Mouse (Mus musculus) monocyte, adult 5-6 weeks (primary cell): ENCODE data around the gene Slc6a4. TPM values are rescaled to one million over a fixed set of nuclear protein-coding genes. Genes with fewer than 3 reads are reported as not detected.
A peak's percentile ranks its signal among the peaks of the same experiment; 100 is the strongest.
"Not testable (repeated sequence)": the region's sequence is repeated elsewhere in the genome, so short reads cannot be mapped to it uniquely, and the experiment has no call there.

Experiments used
- ATAC-seq: fragments of 153-309, 156-312 bp; replicated peaks from 2 replicates; pipeline ENCODE4 v1.8.0; 2017; ENCODE audit warnings: mild to moderate bottlenecking; ENCODE audit not compliant: low TSS enrichment, insufficient number of reproducible peaks, severe bottlenecking, poor library complexity, low FRiP score
- total RNA-seq: library from RNA; stranded (forward); fragments of 200-1000, 200-491, 200-594 nt; gene quantifications from 3 replicates; pipeline ENCODE4 v1.2.3, GENCODE M21; 2017

Slc6a4 gene
- total RNA-seq, 1 experiment from 2014 or later, result 5.0 TPM

DNA sequence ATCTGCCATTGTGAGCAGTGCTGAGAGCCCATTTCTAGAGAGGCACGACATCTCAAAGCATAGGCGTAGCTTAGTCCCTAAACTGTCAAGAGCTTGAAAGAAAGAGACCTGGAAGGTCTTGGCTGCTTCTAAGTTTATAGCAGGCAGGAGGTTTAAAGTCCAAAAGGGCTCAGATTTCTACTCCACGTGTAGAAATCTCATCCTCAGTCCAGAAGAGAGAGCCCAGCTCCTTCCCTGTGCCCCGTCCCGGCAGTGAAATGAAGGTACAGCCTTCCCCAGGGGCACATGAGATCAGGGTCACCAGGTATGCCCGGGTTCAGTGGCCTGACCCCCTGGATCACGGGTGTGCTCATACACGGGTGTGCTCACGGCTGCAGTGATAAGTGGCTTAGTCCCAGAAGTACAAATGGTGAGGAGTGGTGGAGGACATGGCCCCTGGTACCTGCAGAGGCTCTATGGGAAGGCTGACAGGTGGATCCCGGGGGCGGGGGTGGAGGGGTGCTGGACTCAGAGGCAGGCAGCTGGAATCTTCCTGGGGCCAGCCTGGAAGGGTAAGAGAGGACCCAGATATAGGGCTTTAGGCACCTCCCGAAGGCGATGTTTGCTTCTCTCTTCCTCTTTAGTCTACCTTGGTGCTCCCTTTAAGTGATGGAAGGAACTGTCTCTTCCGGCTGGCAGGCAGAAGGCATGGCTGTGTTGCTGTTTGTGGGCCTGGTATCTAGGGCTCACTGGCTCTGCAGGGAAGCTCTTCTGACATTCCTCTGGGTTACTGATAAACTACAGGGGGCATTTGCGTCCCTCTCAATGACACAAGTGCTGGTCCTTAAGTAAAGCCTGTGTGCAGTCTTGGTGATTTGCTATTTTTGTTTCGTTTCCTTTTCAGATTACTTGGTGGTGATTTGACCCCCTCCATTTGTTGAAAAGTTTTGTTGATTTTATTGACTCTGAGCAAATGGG lies 10.9 kb downstream of the Slc6a4 start:
- ATAC-seq, result no peak

DNA sequence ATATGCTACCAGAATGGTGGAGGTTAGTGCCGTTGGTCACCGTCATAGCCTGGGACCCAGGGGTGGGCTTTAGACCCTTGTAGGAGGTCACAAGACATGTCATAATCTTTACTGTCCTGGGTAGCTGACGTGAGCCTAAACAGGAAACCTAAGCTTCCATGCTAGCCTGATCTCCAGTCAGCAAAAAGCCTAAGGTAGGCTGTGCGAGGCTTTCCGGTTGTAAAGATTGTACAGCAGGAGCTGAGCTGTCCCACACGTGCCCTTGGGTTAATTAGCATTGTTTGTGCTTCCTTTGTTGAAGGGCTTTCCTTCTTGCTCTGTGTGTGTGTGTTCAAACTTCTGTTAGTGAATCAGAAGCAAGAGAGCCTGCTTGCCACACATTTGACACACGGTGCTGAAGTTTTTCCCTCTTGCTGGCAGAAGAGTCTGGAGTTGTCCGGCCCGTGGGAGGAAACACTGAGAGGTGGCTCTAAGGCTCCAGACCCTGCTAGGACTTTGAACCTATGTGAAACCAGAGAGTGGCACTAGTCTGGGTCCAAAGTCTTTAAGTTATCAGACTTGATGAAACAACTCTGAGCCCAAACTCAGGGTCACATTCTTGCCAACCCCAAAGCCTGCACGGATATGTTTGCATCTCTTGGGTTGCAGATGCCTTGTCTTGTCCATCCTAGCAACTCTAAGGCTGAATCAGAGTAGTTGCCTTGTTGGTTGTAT lies 12.5 kb downstream of the Slc6a4 start:
- no peak for ATAC-seq

DNA sequence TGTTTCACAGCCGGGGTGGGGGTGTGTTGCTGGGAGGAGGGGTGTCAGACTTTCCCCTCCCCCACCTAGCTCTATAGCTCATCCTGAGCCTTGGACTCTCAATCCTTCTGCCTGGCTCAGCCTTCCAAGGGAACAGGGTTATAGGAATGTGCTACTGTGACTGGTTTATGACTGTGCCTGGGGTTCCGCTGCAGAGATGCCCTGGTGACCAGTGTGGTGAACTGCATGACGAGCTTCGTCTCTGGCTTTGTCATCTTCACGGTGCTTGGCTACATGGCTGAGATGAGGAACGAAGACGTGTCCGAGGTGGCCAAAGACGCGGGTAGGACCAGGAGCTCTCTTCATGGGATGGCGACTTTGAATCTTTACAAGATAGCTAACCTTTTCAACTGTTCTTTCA lies 19.6 kb downstream of the Slc6a4 start:
- no peak for ATAC-seq

DNA sequence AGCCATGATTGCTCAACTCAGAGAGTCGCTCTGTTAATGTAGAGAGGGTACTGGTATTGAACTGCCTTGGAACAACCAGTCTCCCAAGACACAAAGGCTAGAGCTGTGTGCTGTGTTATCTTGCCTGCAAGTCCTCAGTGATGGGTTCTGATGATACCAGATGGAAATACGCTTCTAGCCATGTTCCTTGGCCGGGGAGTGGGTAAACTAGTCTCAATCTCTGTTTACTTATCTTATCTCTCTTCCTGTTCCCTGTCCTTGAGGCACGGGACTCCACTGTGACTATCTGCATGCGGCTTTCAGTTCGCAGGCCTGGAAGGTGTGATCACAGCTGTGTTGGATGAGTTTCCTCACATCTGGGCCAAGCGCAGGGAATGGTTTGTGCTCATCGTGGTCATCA lies 21.1 kb downstream of the Slc6a4 start:
- no peak for ATAC-seq

DNA sequence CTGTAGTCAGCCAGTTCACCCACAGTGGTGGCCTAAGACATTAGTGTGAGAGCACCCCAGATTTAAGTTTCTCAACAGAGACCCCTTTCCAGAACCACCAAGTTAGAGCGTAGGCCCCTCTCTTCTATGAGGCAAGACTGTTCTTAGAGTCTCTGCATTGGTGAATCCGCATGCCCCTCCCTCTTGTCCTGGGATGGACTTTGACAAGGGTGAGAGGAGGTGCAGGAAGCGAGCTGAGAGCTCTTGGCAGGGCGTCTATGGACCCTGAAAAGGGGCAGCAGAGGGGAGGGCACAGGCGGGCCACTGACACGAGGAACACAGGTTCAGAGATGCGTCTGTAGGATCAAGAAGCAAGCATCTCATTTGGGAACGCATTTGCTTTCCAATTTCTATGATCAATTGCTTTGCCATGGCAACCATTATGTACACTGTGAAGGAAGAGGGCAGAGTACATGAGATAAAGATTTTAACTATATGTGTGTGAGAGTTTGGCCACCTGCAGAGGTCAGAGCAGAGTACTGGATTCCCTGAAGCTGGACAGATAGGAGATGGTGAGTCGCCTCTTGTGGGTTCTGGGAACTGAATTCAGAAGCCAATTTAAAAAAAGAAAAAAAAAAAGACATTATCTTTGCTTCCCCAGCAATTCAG lies 23.5 kb downstream of the Slc6a4 start:
- no peak for ATAC-seq

DNA sequence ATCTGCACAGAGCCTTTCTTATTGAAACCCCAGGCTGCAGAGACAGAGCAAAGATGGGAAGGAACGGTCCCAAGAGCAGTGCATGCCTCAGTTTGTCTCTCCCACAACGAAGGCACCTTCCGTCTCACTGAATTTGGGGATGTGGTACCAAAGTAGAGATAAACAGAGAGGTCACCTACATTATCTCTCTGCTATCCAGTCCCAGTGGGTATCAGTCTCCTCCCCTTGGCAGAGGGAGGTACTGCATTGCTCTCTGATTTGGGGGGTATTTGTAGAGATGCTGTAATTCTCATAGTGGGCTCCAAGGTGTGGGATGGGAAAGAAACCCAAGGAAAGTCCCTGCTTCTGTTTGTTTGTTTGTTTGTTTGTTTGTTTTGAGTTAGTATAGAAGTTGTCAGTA lies 28.2 kb downstream of the Slc6a4 start:
- ATAC-seq, result no peak

DNA sequence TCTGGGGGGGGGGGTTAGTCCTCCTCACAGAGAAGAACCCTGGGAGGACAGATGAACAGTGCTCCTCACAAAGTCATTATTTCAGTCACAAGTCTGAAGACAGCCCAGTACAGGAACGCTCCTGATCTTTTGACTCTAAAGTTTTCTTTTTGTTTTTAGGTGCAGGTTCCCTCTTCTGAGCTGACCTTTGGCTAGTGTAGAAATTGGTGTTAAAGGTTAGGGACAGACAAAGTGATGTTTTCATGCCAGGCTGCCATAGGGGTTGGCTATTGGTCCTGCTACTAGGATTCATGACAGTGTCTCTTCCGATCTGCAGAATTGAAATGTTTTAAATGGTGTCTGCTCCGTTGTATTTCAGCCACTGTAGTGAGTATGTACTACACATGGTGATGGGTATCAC lies 29.8 kb downstream of the Slc6a4 start:
- ATAC-seq, result peak; percentile 61; the same call in 1 of the 2 replicates

DNA sequence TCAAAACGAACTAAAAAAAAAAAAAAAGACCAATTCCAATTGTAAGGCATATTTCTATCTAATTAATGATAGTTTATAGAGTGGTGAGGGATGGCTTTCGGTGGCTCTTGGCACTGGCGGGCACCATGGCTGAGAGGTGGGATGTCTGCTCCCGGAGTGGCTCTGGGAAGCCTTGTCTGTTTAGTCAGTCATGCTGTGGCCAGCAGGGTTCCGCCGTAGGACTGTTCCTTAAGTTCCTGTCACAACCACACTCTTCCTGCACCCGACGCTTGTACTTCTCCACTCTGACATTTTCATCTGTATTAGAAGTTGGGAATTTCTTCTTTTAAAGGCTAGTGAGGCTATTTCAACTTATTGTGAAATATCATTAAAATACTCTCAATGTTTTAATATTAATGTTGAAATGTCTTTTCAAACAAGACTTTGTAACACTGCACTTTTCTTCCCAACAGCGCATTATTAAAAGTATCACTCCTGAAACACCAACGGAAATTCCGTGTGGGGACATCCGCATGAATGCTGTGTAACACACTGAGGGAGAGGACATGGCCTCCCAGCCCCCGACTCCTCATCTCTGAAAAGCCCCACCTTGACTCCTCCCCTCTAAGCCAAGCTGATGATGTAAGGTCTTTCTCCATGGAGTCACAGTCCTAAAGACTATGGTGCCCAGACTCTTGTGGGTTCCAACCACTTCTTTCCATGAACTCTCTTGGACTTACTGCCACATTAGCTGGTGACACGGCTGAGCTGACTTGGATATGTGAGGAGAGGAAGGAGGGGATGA lies 32.9 kb downstream of the Slc6a4 start:
- no peak for ATAC-seq

DNA sequence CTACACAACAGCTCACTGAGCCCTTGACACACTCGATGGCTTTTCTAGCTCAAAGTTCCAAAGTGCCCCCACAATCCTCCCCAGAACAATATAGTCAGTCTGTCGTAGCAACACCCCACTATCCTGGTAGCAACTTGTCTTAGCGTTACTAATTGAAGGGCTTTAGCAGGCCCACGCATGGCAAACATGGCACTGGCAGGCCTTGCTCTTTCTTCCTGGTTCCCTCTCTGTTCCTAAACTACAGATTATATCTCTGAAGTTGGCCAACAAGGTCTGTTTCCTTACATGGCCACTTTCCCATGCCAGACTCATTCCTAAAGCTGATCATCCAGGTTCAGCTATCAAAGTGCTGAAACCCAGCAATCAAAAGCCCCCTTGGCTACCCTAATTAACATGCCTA lies 43.5 kb downstream of the Slc6a4 start:
- ATAC-seq, result no peak

DNA sequence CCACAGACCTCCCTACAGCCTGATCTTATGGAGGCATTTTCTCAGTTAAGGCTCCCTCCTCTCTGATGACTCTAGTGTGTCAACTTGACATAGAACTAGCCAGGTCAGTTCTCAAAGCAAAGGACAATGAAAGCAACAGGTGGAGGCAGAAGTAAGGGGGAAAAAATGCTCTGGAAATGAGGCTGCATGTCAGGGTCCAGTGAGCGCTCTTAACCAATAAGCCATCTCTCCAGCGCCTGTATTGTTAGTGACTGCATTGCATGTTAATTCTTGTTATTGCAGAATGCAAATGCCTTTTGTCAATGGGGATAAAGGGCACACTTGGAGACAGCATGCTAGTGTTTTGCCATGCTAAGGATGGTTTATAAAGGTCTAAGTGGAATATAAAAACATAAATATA lies 44.4 kb downstream of the Slc6a4 start:
- ATAC-seq, result no peak

DNA sequence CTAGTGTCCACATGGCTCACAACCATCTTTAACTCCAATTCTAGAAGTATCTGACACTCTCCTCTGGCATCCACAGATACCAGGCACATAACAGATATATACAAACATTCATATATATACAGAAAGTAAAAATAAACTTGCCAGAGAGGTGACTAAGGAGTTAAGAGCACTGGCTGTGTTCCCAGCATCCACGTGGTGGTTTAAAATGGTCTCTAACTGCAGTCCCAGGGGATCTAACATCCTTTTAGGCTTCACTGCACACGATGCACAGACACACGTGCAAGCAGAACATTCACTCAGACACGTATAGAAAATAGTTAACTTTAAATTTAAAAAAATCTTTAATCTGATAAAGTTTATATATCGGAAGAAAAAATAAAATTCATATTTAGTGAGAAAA lies 63.5 kb downstream of the Slc6a4 start:
- no peak for ATAC-seq

DNA sequence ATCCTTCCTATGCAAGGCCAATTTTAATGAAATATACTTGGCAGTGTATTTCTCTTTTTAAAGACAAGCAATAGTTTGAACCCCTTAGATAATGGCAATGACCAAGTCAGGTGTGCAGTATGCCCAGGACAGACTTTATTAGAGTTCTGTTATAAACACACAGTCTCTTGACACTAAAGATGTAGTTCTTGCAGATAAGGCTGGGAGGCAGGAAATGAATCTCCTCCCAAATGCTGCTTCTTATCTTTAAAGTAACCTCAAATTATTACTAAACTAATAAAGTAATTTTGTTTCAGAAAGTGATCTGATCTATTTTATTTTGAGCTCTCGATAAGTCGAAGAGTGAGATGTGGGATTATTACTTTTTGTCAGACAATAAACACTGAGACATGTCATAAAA lies 65.0 kb downstream of the Slc6a4 start:
- no peak for ATAC-seq

DNA sequence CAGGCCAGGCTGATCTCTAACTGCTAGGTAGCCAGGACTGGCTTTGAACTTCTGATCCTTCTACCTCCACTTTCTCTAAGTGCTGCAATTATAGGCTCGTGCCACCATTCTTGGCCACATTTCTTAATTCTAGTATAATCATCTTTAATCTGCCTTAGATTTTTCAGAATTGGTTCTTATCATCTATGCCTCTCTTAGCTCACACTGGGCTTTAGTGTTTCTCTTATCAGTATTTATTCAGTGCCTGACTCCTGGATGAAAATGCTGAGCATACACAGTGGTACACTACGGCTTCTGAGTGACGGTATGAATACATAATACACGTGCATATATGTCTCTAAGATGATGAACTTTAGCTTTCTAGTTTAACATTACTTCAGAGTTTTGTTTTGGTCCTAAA lies 70.4 kb downstream of the Slc6a4 start:
- no peak for ATAC-seq

DNA sequence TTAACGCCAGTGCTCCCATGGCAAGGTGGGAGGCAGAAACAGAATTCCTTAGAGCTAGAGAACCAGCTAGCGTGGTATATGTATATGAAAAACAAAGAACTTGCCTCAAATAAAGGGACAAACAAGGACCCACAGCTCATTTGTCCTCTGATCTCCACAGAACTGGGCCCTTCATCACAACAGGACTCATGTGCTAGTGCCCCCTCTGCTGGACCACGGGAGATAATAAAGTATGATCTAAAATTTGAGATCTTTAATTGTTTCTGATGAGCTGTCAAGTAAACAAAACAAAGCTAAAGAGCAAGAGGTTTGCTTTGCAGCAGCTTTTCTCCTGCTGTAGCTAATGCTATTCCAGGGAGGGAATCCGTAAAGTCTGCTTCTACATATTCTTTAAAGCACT lies 72.3 kb downstream of the Slc6a4 start:
- no peak for ATAC-seq

DNA sequence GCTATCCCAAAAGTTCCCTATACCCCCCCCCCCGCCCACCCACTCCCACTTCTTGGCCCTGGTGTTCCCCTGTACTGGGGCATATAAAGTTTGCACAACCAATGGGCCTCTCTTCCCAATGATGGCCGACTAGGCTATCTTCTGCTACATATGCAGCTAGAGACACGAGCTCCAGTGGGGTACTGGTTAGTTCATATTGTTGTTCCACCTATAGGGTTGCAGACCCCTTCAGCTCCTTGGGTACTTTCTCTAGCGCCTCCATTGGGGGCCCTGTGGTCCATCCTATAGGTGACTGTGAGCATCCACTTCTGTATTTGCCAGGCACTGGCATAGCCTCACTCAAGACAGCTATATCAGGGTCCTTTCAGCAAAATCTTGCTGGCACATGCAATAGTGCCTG lies 78.9 kb downstream of the Slc6a4 start:
- ATAC-seq, result not testable (repeated sequence)

DNA sequence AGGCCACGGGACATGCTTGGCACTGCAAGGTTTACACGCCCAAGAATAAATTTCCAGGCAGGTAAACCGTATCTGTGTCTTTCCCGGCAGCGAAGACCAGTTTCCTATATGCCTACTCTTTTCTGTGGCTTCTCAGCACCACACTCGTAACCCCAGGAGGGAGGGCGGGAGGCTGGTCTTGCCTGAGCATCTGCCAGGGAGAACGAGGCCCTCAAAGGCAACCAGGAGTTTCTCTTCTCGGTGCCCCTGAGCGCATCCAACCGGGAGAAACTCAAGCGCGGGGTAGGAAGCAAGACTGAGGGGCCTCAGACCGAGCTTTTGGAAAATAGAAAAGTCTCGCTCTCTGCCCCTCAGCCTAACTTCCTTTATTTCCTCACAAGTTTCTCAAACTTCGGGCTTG lies 79.4 kb downstream of the Slc6a4 start:
- ATAC-seq, result 0 out of 2 replicates have a peak, but pooled peaks have one; percentile 3

DNA sequence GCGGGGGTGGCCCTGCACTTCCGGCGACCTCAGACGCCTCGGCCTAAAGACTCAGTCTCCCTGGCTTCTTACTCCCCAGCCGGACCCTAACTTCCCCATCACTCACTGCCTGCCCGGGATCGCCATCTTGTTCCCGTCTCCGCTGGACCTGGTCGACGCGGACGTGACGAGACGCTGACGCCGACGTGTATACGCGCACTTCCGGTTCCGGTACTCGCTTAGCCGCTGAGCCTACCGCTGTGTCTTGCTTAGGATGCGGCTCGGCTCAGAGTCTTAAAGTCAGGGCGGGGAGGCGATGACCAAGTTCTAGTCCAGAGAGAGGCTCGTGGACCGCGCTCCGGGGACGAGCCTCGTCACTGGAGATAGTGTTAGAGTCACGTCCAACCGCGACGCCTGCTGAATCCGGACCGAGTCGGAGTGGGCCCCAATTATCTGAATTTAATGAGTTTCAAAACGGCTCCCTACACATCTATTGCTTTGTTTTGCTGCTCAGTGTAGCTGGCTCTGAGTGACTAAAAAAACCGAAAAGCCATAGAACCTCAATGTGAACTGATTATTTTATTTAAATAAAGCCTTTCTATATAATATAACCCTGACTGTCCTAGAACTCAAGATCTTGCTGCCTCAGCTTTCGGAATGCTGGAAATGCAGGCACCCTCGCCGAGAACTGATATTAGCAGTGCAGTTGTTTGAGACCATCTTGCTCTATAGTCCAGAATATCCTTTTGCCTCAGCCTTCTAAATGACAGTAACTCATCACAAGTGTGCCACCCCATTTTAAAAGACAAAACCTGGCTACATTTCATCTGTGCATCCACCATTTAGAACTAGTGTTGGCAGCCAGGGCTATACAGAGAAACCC lies 80.1 kb downstream of the Slc6a4 start, which contains the start of gene Nsrp1:
Gene Nsrp1 (minus strand): TSS at position 163 of the 862 bp plus-strand sequence.
- peak; percentile 100 for ATAC-seq

DNA sequence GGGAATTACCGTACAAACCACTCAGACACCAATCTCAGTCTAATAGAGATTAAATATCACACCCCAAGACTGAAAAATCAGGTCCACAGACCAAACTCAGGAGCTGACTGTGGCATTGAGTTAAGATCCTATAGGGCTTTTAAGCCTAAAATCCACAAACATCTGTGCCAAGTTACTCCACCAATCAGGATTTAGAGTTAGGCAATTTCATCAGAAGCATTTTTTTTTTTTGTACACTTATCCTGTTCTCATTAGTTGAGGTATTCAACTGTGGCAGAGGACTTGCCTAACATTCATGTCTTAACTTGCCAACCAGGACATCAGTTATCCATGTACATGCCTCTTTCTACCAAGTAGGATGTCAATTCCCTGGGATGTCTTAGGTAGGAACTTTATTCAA lies 81.0 kb downstream of the Slc6a4 start:
- no peak for ATAC-seq
